Mouse (Mus musculus): ENCODE results near the gene Alkbh6.

GRCm38 (mm10) chr7:30288046-30288445 lies 20.5 kb upstream of the Alkbh6 start:
- TF ChIP-seq GATA1 (IDR thresholded peaks at IDR 0.05; ENCODE audit: borderline replicate concordance, low read length) (no peak), CTCF (IDR thresholded peaks at IDR 0.05; ENCODE audit: low read depth, low read length) (no peak)
